Mouse (Mus musculus): Measurements from ENCODE around the gene Grm7. TPM values are rescaled to one million over a fixed set of nuclear protein-coding genes. Genes with fewer than 3 reads are reported as not detected.

Gene Grm7
- polyA plus RNA-seq, 1 experiment from 2014 or later: 11.4 TPM

- H3K4me2 ChIP-seq (replicated peaks): no peak overlapping the region
- H3K4me1 ChIP-seq: no peaks in the 10 kb centered on the region
- no peak overlapping the region for H3K27ac ChIP-seq (replicated peaks)
- WGBS: 89% methylated on average over 3 of the region's 3 CpGs
- H3K36me3 ChIP-seq: no peaks in the 10 kb centered on the region
- no peak for ATAC-seq (replicated peaks)
- H3K9me3 ChIP-seq: no peaks in the 10 kb centered on the region
- no peak overlapping the region for H3K4me3 ChIP-seq
- no peaks in the 10 kb centered on the region for H3K27me3 ChIP-seq
- H3K9ac ChIP-seq (replicated peaks): no peak overlapping the region
These were observed 965.0 kb downstream of the Grm7 start for GRCm38 (mm10) chr6:111610396-111610795.

DNA sequence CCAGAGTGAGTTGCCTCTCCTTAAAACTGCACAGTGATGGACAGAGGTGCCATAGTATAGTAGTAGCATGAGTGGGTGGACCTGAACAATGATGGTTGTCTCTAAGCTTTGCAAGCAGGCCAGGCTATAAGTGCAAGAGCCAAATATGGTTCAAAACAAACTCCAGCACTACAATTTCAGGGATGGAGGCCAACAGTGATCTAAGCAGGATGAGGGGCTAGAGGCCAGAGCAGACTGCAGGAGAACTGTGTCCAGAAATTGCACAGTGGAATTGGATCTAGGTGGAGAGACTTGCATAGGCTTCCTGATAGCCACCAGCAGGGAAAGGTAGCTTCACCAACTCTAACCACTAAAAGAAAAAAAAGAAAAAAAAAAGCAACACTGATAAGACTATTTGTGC, 968.5 kb downstream of the Grm7 start:
- ATAC-seq (replicated peaks): no peak
- no peak overlapping the region for H3K4me3 ChIP-seq
- H3K27ac ChIP-seq (replicated peaks): no peak overlapping the region
- no peak overlapping the region for H3K4me2 ChIP-seq (replicated peaks)
- no peak overlapping the region for H3K9ac ChIP-seq (replicated peaks)
- no peaks in the 10 kb centered on the region for H3K4me1 ChIP-seq
- H3K9me3 ChIP-seq: no peaks in the 10 kb centered on the region
- no peaks in the 10 kb centered on the region for H3K36me3 ChIP-seq
- H3K27me3 ChIP-seq: no peaks in the 10 kb centered on the region

Data from forebrain, embryonic 15.5 days (tissue).